Mouse (Mus musculus): Measurements from ENCODE around the gene Faf1.

Faf1 gene

DNA sequence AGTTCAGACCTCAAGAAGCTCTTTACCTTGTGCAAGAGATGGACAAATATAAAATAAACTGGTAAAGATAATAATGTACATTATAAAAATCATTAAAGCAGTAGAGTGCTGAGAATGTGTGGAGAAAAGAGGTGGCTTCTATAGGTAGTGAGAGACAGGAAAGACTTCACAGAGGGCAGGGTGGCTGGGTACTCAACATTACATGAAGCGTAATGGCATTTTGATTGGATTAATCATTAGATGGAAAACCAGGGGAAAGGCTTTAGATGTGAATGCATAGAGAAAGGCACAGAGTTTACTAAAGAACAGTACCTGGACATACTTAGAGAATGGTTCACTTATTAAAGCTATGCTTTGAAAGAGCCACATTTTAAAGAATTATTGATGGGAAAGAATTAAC lies 252.7 kb downstream of the Faf1 start:
- DNase-seq (ENCODE audit: low spot score in 2 of 2) = no peak

DNA sequence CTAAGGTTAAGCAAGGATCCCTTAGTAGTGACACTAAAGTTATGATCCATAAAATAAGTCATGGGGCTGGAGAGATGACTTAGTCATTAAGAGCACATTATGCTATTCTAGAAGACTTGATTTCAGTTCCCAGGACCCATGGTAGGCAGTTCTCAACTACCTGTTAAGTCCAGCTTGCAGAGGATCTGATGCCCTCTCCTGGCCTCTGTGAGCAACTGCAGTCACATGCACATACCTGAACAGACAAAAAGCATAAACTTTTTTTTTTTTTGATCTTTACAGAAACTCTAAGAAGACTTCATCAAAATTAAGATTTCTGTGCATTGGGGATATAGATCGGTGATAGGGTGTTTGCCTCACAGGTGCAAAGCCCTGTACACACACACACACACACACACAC lies 254.1 kb downstream of the Faf1 start:
- DNase-seq (ENCODE audit: low spot score in 2 of 2) = peak; percentile 7 to 21

DNA sequence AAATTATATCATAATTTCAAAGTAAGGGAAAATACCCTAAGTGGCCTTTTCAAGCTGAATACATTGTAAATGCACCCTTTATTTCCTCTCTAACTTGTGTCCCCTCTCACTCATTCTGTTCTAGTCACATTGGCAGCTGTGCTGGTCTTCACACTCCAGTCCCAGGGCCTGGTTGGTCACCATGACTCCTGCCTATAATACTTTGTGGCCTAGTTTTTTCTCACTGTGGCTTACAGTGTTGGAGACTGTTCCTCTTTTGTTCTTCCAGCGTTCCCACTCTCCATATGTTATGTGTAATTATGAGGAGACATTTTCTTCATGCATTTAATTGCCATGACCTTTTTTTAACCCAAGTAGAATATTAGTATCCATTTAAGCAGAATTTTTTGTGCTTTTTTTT lies 254.5 kb downstream of the Faf1 start:
- no peak for DNase-seq (ENCODE audit: low spot score in 2 of 2)

DNA sequence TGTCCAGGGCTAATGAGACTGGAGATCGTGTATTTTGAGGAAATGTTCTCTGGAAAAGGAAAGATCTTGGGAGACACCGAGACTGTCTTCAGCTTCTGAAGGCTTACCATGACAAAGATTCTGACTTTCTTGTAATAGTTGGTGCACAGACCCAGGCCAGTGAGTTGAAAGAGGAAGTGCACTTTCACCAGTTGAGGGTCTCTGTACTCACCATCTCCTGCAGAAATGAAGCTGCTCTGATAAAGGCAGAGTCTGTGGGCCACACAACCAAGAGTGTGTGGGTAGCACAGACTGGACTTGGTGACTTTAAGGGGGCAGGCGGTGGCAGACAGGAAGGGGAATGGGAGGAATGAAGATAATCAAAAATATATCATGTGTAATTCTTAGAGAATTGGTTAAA lies 260.2 kb downstream of the Faf1 start:
- no peak for DNase-seq (ENCODE audit: low spot score in 2 of 2)

DNA sequence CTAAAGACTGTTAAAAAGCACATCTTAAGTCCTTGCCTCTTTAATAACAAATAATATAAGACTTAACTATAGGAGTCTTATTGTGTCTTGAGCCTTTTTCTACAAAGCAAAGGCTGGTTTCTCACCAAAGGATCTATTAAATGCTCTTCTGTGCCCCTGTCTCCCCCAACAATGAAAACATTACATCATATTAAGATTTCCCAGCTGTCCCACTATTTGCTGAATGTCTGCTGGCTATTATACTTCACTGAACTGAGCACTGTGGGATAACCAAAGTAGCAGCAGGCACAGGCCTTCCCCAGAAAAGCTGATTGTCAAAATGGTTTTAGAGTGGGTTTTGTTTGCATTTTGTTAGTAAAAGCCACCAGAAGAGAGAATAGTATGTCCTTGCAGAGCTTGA lies 262.9 kb downstream of the Faf1 start:
- no peak for DNase-seq (ENCODE audit: low spot score in 2 of 2)

DNA sequence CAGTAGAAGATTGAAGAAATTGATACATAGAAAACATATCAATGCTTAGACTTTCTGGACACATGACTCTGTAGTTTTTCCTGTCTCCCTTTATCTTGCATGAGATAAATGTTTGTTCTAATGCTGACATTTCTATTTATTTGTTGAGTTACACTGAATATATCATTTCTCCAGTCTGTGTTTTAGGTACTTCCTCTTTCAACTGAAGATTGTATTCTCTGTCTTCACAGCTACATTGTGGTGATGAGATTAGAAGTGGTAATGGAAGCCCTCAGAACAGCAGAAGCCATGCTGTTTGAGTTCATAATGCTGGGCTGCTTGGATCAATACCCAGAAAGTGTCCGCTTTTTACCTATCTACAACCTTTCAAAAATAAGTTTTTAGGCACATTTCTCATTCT lies 269.2 kb downstream of the Faf1 start:
- DNase-seq (ENCODE audit: low spot score in 2 of 2) = no peak

DNA sequence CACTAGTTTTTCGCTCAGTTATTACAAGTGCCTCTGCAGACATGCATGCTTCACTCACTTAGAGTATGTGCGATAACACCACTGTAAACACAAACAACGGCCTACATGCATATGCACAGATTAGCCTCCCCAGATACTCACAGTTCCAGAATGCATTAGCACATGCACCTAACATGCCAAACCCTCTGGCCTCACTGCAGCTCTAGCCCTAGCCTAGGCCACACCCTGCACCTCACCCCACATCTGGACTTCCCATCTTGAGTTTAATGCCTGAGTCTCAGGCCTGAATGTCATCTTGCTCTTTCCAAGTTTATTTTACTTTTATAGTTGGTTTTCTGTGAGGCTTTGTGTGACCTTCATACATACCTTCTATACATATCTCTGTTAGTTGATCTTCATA lies 272.9 kb downstream of the Faf1 start:
- no peak for DNase-seq (ENCODE audit: low spot score in 2 of 2)

DNA sequence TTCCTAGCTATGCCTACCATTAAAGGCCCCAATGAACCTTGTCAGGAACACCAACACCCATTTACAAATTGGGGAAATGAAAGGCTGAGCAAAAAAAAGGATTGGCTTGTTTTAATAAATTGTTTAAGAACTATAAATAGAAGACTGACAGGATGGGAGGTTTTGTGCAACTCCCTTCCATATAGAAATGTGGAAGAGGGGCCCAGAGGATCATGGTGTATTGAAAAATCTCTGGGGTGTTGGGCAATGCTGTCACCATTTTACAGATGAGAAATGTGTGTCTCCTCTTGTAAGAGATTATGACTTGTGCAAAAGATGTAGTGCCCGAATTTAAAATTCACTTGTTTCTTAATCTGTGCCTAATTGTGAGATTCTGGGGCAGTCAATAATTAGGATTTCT lies 277.1 kb downstream of the Faf1 start:
- DNase-seq (ENCODE audit: low spot score in 2 of 2) = no peak

DNA sequence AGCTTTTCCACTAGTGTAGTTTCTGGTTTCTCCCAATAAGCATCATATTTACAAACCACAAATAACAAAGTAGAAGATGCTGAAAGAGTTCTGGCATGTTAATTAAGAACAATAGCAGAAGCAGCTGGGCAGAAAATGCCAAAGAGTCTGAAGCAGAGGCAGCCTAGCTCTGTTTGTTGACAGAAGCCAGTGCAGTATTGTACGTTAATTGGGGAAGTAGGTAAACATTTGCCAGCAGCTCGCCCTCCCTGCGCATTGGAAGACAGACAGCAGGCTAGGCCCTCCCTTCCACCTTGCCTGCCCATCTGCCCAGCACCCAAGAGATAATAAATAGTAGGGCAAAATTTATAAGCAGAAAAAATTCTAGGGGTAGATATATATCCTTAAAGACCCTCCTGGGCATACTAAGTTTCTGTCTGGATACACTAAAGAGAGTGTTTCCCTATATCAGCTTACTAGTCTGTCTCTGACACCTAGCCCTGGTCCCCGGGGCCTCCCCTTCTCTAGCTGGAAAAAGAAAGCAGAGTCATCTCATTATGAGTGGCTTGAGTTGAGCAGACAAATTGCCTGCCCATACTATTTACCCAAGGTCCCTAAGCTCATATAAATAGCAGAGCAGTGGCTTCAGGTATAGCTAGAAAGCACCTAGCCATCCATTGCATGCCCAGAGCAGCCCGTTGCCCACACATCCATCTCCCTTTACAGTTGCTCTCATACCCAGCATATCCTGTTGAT lies 284.0 kb downstream of the Faf1 start:
- no peak for DNase-seq (ENCODE audit: low spot score in 2 of 2)

DNA sequence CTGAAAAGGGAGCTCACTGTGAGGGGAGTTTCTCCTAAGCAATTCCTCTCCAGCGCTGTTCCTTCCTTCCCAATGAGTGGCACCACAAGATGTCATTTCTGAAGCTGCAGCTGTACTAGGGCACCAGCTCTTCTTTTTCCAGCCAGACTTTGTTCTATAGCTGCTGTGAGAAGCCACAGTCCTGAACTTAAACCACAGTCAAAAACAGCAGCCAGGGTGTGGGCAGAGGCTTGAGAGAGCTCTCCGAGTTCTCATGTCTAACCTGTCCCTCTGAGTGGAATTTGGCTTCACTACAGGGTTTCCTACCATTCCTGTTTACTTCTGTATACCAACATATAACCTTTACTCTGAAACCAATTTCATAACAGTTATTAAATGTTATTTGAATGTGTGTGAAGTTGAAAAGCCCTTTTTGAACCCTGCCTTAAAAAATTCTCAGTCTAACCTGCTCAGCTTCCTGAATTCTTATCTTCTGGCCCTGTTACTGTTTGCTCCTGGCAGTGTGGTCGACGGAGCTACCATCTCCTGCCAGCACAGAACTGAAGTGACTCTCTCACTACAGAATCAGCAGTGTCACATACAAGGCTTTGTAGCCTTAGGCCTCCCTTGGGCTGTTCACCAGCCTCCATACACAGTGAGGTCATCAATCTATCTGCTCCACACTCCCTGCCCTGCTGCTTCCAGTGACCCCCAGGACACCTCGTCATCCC lies 287.3 kb downstream of the Faf1 start:
- DNase-seq (ENCODE audit: low spot score in 2 of 2) = no peak

DNA sequence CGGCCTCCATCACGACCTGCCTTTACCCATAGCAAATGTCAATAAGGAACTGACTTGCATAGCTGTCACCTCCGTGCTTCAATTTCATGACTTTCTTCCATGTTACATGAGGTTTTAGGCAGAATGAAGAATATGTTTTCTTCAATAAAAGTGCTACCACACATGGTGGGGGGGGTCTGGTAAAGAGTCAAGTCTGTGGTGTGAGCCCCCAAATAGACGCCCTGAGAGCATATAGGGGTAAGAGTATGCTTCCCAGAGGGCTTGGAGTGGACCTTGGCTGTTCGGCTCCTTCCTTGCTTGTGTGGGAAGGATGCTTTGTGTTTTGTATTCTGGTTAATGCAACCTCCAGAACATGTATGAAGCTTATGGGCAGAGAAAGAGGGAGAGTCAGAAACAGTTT lies 293.2 kb downstream of the Faf1 start:
- no peak for DNase-seq (ENCODE audit: low spot score in 2 of 2)

DNA sequence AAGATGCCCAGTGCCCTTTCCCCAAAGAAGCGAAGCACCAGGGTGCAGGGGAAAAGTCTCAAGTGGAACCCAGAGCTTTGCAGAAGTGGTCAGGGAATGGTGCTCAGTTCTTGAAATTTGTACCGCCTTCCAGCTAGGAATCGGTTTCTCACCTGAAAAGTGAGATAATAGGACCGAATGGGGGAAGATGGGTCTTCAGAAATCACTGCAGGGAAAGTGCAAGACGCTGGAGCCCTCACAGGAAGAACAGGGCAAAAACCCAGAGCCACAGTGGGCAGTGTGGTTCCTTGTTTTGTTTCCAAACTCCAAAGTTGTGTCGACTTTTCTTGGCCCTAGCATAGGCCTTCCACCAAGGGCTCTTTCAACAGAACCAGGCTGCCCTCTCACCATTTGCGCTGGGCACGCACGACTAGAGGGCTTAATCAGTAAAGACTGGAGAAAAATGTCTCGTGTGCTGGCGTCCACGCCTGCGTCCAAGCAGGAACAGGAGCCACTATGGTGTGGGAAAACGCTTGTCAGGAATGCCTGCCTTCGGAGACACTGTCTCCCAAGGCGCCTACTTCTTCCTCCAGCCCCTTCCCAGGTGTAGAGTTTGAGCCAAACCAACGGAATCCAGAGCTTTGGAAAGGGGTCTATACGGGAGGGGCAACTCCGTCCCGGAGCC lies 297.7 kb downstream of the Faf1 start:
- DNase-seq (ENCODE audit: low spot score in 2 of 2) = no peak

DNA sequence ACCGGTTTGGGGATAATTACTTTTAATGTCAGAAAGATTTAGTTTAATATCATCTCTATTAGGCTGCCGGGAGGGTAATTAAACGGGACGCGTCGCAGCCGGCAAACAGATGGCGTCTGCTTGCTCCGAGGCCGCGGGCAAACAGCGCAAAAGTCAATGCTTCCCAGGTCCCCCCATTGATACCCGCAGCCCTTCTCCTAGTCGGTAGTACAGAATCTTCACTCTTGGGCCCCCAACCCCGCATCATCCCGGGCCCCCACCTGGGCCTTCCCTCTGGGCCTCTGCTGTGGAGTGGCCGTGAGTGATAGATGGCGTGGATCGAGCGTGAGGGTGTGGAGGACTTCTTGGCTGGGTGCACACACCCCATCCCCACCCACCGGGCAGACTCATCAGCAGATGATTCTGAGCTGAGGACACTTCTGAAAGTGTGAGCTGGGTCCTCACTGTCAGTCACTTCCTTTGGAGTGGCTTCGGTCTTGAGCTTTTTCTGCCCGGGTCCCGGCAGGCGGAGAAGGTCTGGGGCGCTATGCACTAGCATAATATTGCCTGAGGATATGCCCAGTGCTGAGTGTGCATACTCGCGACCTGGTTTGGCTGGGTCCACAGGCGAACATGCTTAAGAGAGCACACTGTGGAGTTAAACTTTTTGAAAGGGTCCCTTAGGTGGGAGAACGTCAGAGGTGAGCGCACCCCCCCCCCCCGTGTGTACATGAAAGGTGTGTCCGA lies 298.4 kb downstream of the Faf1 start:
- no peak for DNase-seq (ENCODE audit: low spot score in 2 of 2)

DNA sequence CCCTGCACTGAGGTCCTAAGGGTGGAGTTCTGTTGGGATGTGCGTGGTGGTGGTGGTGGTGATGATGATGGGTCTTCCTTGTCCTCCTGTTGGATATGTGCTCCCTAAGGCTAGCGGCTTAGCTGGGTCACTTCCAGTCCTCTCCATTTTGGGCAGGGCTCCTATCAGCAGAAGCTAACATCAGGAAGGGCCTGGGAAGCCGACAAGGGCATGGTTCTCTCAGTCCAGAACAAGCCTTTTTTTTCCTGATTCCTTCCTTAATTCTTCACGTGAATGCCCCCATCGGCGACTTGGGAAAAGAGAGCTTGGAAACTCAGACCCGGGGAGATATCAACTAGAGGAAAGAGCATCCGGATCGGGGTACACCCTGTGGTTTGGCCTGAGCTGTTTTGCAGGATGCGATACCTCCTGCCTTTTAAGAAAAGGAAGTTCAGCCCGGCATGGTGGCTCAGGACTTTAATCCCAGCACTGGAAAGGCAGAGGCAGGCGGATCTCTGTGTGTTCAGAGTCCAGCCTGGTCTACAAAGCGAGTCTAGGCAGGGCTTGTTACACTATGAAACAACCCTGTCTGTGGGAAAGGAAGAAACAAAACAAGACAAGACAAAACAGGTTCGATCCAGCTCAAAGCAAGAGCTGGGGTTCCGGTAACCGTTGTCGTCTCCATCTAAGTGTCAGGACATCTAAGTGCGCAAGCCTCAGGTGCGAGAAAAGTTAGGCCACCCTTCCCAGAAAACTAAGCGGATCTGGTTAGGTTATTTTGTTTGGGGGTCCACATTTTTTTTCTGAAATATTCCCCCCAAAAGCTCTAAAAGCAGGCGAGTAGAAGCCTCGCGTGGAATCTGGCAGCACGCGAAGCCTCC lies 299.2 kb downstream of the Faf1 start:
- DNase-seq (ENCODE audit: low spot score in 2 of 2) = no peak

DNA sequence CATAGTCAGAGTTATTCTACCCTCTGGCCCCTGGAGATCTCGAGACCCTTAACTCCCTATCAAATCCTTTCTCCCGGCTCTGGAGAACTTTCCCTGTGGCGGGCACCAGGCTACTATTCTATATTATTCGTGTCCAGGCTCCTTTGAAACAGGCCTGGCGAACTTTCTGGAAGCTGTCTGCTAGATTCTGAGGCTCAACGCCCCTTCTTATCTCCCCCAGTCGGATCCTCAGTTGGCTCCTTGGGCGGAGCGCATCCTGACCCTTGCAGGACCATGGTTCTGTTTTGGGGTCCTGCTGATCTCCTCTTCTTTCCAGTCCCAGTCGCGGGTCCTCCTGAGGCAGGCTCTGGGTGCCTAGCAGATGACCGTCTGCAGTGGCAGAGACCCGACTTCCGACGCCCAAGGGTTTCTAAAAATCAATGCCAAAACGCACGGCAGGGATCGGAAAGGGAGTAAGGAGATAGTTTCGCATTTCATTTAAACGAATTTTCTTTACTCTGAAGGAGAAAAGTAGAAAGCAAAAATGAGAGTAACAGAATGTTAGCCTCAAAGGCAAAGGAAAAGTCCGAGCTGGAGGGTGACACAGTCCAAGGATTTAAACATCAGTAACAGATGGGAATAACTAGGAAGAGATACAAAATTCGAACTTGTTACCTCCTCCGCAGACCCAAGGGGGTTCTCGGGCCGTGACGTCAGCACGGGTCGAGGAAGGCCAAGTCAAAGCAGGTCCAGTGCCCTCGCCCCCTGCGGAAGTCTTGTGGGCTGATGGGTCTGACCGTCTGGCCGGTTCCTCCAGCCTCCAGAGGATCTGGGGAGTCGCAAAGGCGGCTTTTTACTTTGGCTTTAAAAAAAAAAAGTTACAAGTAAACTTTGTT lies 300.1 kb downstream of the Faf1 start:
- DNase-seq (ENCODE audit: low spot score in 2 of 2) = no peak

DNA sequence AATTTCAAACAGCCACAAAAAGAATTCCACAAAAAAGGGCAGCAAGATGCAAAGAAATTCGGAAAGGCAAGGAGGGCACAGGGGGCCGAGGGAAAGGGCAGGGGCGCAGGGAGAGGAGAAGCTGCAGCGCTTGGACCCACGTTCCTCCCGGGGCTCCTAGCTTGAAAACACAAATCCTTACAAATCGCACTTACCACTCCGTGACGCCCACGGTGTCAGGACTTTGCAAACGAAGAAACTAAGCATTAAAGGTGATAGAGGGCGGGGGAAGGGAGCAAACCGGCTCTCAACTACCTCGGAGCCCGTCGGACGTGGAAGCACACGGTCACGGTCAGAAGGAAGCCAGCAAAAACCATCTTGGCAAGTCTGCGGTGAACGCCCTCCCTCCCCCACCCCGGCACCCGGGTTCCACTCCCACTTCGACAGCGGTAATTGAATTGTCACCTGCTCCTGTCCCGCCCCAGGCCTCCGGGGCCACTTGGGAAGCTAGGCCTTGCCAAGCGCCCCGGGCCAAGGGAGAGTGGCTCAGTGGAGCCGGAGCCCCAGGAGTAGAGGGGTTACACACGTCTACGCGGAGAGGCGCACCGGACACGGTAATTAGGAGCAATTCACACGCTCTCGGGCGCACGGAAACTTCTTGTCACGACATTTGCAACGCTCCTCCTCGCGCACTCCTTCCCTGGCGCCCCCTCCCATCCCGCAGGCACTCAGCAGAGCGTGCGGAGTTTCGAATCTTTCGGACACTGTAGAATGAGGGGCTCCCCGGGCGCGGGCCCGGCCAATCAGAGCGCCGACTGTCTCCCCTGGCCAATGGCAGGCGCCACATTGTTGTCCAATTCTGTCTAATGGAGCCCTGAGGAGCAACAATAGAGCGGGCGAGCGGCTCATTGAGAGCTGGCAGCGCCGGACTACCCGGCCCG lies 301.0 kb downstream of the Faf1 start, which contains the start of gene Dmrta2:
Gene Dmrta2 (plus strand): TSS at position 906 of the 920 bp plus-strand sequence.
- no peak for DNase-seq (ENCODE audit: low spot score in 2 of 2)

DNA sequence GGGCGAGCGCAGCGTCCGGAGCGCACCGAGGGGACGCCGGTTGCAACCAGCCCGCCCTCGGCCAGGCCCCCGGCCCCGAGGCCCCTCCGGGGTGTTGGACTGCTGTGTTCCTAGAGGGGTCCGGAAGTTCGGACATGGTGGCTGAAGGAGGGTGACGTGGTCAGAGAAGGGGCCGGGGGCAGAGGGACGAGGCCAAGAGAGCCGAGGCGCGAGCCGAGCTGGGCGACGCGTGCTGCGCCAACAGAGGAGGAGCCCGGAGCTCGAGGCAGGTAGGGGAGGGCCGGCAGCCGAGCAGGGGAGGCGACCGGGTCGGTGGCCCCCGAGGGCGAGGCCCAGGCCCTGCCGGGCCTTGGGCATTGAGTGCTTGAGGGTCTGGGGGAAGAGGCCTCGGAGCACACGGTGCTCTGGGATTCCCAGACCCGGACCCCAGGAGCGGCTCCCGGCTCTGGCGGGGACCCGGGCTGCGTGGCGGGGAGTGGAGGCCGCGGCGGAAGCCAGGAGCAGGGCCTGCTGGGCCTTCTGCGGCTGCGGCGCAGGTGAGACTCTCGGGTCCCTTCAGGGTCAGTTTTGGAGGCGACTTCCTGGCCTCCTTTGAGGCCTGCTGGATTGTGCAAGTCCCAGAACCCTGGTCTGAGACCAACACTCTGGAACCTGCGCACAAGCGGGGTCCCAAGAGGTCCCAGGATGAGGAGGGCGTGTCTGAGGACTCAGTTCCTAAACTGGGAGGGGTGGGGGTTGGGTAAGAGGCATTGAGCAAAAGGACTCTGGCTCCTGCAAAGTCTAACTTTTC lies 301.9 kb downstream of the Faf1 start:
- no peak for DNase-seq (ENCODE audit: low spot score in 2 of 2)

DNA sequence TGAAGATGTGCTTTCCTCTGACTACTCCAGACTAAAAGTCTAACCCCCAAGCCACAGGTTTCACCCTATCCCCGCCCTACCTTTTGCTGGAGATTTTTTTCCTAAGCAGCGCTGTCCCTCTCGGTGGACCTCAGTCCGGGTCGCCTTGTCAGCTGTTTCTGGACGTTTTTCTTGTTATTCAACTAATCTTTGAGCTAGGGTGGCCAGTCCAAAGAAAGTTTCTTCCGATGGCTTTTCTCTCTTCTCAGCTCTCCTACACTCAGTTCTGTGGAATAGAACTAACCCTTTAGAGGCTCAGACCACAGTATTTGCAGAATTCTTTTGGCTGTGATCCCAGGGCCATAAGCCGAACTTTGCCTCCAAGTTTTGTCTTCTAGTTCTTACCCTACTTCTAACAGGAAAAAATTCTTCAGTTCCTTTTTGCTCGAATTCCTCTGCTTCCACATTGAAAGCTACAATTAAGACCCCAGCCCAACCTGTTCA lies 302.5 kb downstream of the Faf1 start:
- no peak for DNase-seq (ENCODE audit: low spot score in 2 of 2)

Data from thymus, postnatal 10 days (tissue).